Mouse (Mus musculus): ENCODE results near the gene Scp2. TPM values are rescaled to one million over a fixed set of nuclear protein-coding genes. Genes with fewer than 3 reads are reported as not detected.

Scp2 gene
- polyA plus RNA-seq, 1 experiment from 2014 or later: 239 TPM

DNA sequence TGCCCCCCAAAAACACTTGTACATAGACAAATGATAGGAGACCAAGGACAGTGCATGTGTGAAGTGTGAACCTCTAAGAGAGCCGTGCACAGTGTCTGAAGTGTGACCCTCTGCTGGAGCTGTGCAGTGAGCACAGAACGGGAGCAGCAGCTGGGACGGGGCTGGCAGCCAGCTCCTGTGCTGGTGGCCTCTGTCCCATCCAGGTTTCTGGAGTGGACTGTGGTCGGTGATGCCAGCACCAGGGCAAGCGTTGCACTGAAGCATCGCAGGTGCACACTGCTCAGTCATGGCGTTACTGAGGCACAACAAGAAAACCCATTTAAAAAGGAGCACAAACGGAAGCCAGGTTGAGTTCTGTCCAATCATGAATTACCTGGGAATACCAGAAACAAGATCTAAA is 98.7 kb downstream of the Scp2 start:
- Histone ChIP-seq H3K4me1 (ENCODE audit: insufficient read depth) (no peaks in the 10 kb centered on the region), H3K4me2 (no peak overlapping the region), H3K36me3 (ENCODE audit: insufficient read depth) (peaks cover 58% of the 10 kb centered on the region), H3K9ac (no peak overlapping the region), H3K4me3 (ENCODE audit: low read depth, low read length) (no peak overlapping the region), H3K9me3 (ENCODE audit: low read depth, low read length) (no peaks in the 10 kb centered on the region), H3K27me3 (ENCODE audit: insufficient read depth, low read length) (no peaks in the 10 kb centered on the region), H3K27ac (ENCODE audit: low read depth) (no peak overlapping the region)
- WGBS: 78% methylated on average over 8 of the region's 8 CpGs
- ATAC-seq (ENCODE audit: insufficient read depth): no peak
- no peak for TF ChIP-seq CTCF (IDR thresholded peaks at IDR 0.05; ENCODE audit: low read depth)
- no peak for DNase-seq

DNA sequence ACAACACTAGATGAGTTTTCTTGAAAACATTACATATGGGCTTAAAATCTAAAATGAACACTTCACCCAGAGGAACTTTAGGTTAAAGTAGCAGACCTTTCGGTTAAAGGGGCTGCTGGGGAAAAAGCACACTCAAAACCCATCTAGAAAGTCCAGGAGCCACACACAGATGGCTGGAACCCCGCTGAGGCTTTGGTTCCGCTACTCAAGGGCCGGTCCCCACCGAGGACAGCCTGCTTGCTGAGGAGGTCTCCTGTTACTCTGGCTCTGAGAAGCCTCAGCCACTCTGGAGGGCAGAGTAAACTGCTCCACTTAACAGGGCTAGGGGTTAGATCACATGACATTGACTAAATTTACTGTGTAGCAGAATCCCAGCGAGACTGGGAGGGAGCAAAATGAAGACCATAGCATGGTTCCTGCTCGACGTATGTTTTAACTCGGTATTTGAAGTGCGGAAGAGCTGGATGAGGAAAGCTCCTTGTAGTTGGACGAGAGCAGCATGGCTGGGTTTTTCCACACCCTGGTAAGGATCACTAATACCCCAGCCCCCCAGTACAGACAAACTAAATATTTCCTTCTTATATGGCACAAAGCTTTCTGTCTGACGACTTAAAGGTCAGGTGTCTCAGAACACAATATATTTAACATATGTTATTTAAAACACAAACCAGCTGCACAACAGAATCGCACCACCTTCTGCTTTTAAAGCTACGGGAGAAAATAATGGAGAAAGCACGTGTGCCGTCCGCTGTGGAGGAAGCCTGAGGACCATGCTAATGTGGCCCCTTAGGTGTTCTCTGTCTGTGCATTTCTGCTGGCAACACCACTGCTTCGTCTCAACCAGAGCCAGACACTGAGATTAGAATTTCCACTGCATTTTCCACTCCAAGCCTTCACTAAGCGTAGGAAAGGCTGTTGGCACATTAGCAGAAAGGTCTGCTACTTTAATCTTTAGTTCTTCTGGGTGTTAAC is 99.4 kb downstream of the Scp2 start:
- Histone ChIP-seq H3K27ac (ENCODE audit: low read depth) (no peak overlapping the region), H3K9me3 (ENCODE audit: low read depth, low read length) (no peaks in the 10 kb centered on the region), H3K36me3 (ENCODE audit: insufficient read depth) (peaks cover 51% of the 10 kb centered on the region), H3K4me1 (ENCODE audit: insufficient read depth) (no peaks in the 10 kb centered on the region), H3K4me3 (ENCODE audit: low read depth, low read length) (no peak overlapping the region), H3K27me3 (ENCODE audit: insufficient read depth, low read length) (no peaks in the 10 kb centered on the region), H3K4me2 (no peak overlapping the region), H3K9ac (no peak overlapping the region)
- DNase-seq: no peak
- TF ChIP-seq CTCF (IDR thresholded peaks at IDR 0.05; ENCODE audit: low read depth): no peak
- WGBS: 69% methylated on average over 19 of the region's 19 CpGs
- no peak for ATAC-seq (ENCODE audit: insufficient read depth)

DNA sequence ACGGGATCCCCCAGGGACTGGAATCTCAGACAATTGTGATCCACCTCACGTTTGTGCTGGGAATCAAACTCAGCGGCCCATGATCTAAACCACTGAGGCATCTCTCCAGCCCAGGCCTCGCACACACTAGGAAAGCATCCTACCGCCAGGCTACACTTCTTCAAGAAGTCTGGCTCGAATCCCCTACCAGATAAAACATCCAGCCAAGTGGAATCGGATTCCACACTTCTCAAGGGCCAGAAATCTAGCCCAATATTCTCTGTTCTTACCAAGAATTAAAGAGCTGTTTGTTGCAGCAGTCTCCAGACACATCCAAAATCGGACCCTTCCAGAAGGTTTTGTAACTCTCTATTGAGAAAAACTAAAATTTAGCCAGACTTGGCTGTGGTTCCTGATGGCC is 107.8 kb downstream of the Scp2 start:
- no peak for TF ChIP-seq CTCF (IDR thresholded peaks at IDR 0.05; ENCODE audit: low read depth)
- H3K27ac ChIP-seq (ENCODE audit: low read depth): no peak overlapping the region
- H3K36me3 ChIP-seq (ENCODE audit: insufficient read depth): peaks cover 4% of the 10 kb centered on the region; the same call in 1 of the 2 replicates
- no peaks in the 10 kb centered on the region for H3K9me3 ChIP-seq (ENCODE audit: low read depth, low read length)
- 84% methylated on average over 8 of the region's 8 CpGs for WGBS
- H3K4me1 ChIP-seq (ENCODE audit: insufficient read depth): no peaks in the 10 kb centered on the region
- DNase-seq (no peak), ATAC-seq (ENCODE audit: insufficient read depth) (no peak)
- H3K4me3 ChIP-seq (ENCODE audit: low read depth, low read length): no peak overlapping the region
- no peak overlapping the region for H3K4me2 ChIP-seq
- no peak overlapping the region for H3K9ac ChIP-seq
- H3K27me3 ChIP-seq (ENCODE audit: insufficient read depth, low read length): peaks cover 14% of the 10 kb centered on the region

DNA sequence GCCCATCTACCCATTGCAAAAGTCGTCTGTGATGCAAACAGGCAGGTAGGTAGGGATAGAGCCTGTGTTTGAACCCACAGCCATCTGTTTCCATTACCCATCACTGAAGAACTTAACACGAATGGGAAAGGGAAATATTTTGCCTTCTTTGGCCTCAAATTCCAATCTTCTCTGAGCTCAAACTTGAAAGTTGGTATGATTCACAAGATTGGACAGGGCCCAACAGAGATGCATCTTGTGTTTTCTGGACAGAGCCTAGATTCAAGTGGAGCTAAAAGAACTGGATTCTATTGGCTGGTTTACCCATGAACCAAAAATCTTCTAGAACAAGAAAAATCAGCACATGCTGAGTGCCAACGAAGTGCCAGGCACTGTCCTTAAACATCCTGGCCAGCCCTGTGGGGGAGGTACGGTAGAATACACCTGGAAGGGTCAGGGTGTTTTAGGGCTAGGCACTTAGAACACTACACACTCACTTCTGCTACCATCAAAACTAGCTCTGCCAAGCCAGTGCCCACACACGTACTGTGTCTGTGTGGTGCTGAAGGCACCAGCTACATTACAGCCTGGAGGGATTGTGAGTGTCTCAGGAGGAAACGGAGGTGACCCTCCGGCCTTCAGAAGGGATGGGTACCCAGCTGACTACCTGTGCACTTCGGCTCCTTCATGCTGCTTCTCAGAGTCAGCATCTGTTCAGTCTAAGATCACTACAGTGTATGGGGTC is 111.6 kb downstream of the Scp2 start:
- ATAC-seq (ENCODE audit: insufficient read depth) (no peak), DNase-seq (no peak)

DNA sequence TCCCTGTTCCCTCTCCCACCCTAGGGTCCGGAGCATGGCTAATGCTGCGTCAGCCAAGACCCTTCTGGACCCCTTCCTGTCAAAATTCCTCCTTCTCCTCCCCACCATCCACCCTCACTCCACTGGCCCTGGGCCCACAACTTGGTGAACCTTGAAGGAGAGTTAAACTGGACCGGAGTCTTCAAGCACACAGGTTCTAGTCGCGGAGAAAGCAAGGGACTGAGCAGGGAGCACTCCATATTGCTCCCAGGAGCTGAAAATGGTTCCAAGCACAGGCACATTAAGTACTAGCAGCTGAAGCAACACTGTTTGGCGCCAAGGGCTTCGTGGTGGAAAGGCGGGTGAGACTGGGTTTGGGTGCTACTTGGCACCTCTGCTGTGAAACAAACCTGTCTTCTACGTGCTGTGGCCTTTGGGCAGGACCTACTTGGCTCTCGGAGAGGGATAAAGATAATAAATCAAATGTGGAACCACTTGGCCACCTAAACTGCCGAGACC is 112.4 kb downstream of the Scp2 start:
- H3K36me3 ChIP-seq (ENCODE audit: insufficient read depth): no peaks in the 10 kb centered on the region
- no peak for TF ChIP-seq CTCF (IDR thresholded peaks at IDR 0.05; ENCODE audit: low read depth)

More for the DNA sequence above, 111.6 kb downstream of the Scp2 start:
- H3K27me3 ChIP-seq (ENCODE audit: insufficient read depth, low read length): peaks cover 42% of the 10 kb centered on the region
- TF ChIP-seq CTCF (IDR thresholded peaks at IDR 0.05; ENCODE audit: low read depth): no peak
- H3K27ac ChIP-seq (ENCODE audit: low read depth): no peak overlapping the region
- H3K4me1 ChIP-seq (ENCODE audit: insufficient read depth): no peaks in the 10 kb centered on the region
- 79% methylated on average over 8 of the region's 8 CpGs for WGBS
- no peak overlapping the region for H3K4me2 ChIP-seq
- no peaks in the 10 kb centered on the region for H3K36me3 ChIP-seq (ENCODE audit: insufficient read depth)
- no peaks in the 10 kb centered on the region for H3K9me3 ChIP-seq (ENCODE audit: low read depth, low read length)
- no peak overlapping the region for H3K4me3 ChIP-seq (ENCODE audit: low read depth, low read length)
- no peak overlapping the region for H3K9ac ChIP-seq

DNA sequence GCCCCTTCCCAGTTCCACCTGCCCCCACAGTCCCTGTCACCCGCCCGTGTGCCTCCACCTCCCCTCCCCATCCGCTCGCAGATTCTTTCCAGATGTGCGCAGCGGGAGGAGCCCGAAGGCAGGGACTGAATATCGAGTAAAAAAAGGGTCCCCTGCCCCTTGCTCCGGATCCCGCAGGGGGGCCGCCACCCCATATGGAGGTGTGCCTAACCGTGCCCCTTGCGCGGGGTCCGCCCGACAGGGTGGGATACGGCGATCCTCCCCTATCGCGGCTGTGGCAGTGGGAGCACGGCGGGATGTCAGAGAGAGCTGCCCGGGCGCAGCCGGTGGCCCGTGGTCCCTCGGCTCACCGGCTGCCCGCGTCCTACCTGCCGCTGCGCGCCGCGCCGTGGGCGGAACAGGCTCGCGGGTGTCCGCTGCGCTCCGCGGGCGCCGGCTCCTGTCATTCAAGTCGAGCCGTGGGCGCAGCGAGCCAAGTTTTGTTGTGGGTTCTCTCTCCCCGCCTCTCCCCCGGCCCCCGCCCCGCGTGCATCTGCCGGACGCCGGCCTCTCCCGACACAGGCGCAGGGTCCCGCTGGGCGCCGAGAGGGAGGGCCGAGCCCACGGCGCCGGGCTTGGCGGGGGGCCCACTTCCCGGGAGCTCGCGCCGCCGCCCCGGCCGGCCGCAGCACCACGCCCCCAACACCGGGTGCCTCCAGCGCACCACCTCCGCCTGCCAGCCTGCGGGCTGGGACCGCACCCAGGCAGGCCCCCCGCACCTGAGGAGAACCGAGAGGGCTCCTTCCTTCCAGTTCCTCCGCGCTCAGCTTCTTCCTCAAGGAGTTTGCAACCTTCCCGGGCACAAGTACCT is 113.1 kb downstream of the Scp2 start:
- peak overlapping the region; percentile 46 for H3K9ac ChIP-seq
- peaks cover 42% of the 10 kb centered on the region for H3K27me3 ChIP-seq (ENCODE audit: insufficient read depth, low read length)
- no peaks in the 10 kb centered on the region for H3K36me3 ChIP-seq (ENCODE audit: insufficient read depth)
- peak; percentile 64 for DNase-seq
- no peaks in the 10 kb centered on the region for H3K4me1 ChIP-seq (ENCODE audit: insufficient read depth)
- WGBS: under 1% methylated on average over 84 of the region's 86 CpGs
- H3K4me2 ChIP-seq: peak overlapping the region; percentile 99
- no peak for TF ChIP-seq CTCF (IDR thresholded peaks at IDR 0.05; ENCODE audit: low read depth)
- peak; percentile 35; the same call in 1 of the 2 replicates for ATAC-seq (ENCODE audit: insufficient read depth)
- no peaks in the 10 kb centered on the region for H3K9me3 ChIP-seq (ENCODE audit: low read depth, low read length)
- peak overlapping the region; percentile 62 for H3K4me3 ChIP-seq (ENCODE audit: low read depth, low read length)
- H3K27ac ChIP-seq (ENCODE audit: low read depth): no peak overlapping the region

More for the DNA sequence above, 112.4 kb downstream of the Scp2 start:
- Histone ChIP-seq H3K27ac (ENCODE audit: low read depth) (no peak overlapping the region), H3K27me3 (ENCODE audit: insufficient read depth, low read length) (peaks cover 42% of the 10 kb centered on the region), H3K4me2 (peak overlapping the region; percentile 99), H3K9me3 (ENCODE audit: low read depth, low read length) (no peaks in the 10 kb centered on the region), H3K4me3 (ENCODE audit: low read depth, low read length) (peak overlapping the region; percentile 62), H3K4me1 (ENCODE audit: insufficient read depth) (no peaks in the 10 kb centered on the region), H3K9ac (peak overlapping the region; percentile 46; the same call in 1 of the 2 replicates)
- DNase-seq (peak; percentile 21), ATAC-seq (ENCODE audit: insufficient read depth) (no peak)
- WGBS: 38% methylated on average over 11 of the region's 11 CpGs
